Comparison of ENCODE assay signal across 1 mouse cellular context in genomic region chr1:72248226-72248737, GRCm38 (mm10). TPM values are rescaled to one million over a fixed set of nuclear protein-coding genes. Genes with fewer than 3 reads are reported as not detected.
"Had no signal": no experiment of that assay in that cellular context is flagged by ENCODE, and none has a peak within 500 bp of the region (broad histone marks: within the 10 kb centered on the region; RNA-seq: fewer than 3 reads in every experiment).

No protein-coding gene starts in this region.

RNA-seq across cellular contexts. Expression of gene Tmem169, which starts 35.9 kb away (rescaled TPM):
- polyA plus RNA-seq: spleen, adult 2 months had no signal
